Comparison of ENCODE assay signal across 8 mouse cellular contexts in genomic region chr15:103163182-103163919, GRCm38 (mm10). TPM values are rescaled to one million over a fixed set of nuclear protein-coding genes. Genes with fewer than 3 reads are reported as not detected.
DNase-seq lines count a peak whose midpoint lies in the region; ATAC-seq lines count a peak whose summit lies in the region.

No protein-coding gene starts in this region.

- no peaks in the 10 kb centered on the region for H3K9me3 ChIP-seq in heart, embryonic 10.5 days
- H3K9me3 ChIP-seq in kidney, embryonic 15.5 days (replicated peaks): no peaks in the 10 kb centered on the region
- H3K9me3 ChIP-seq in stomach, embryonic 15.5 days: no peaks in the 10 kb centered on the region

- peaks cover 40% of the 10 kb centered on the region for H3K27me3 ChIP-seq in heart, embryonic 10.5 days (ENCODE audit: insufficient read depth, poor library complexity, severe bottlenecking)
- H3K27me3 ChIP-seq in kidney, embryonic 15.5 days: peaks cover 28% of the 10 kb centered on the region
- H3K27me3 ChIP-seq in stomach, embryonic 15.5 days (replicated peaks): peaks cover 14% of the 10 kb centered on the region; the same call in 1 of the 2 replicates

- peak overlapping the region; percentile 86 for H3K27ac ChIP-seq in heart, embryonic 10.5 days
- H3K27ac ChIP-seq in kidney, embryonic 15.5 days: peak overlapping the region; percentile 64
- no peak overlapping the region for H3K27ac ChIP-seq in stomach, embryonic 15.5 days

- H3K4me3 ChIP-seq in heart, embryonic 10.5 days: peak overlapping the region; percentile 82
- H3K4me3 ChIP-seq in kidney, embryonic 15.5 days (replicated peaks): peak overlapping the region; percentile 80
- H3K4me3 ChIP-seq in stomach, embryonic 15.5 days (replicated peaks): peak overlapping the region; percentile 74

- ATAC-seq in erythroblast, adult 5-6 weeks (replicated peaks; ENCODE audit: low FRiP score, poor library complexity, severe bottlenecking): peak; percentile 34; the same call in 1 of the 2 replicates
- ATAC-seq in kidney, embryonic 15.5 days (replicated peaks; ENCODE audit: low FRiP score): peak; percentile 82
- peak; percentile 83 for ATAC-seq in monocyte, adult 5-6 weeks (replicated peaks; ENCODE audit: insufficient number of reproducible peaks, low FRiP score, low TSS enrichment, poor library complexity, severe bottlenecking)
- peak; percentile 75 for ATAC-seq in stomach, embryonic 15.5 days (ENCODE audit: insufficient read depth, low FRiP score, low read depth)

- peak overlapping the region; percentile 60 for H3K9ac ChIP-seq in kidney, embryonic 15.5 days
- peak overlapping the region; percentile 64; the same call in 1 of the 2 replicates for H3K9ac ChIP-seq in stomach, embryonic 15.5 days

- peak; percentile 85 to 86 for DNase-seq in B cell, adult 2 months
- DNase-seq in brain, adult 2 months (ENCODE audit: low read depth, low spot score): peak; percentile 99
- DNase-seq in heart, embryonic 10.5 days (ENCODE audit: low spot score): peak; percentile 99
- peak; percentile 87 for DNase-seq in liver

- H3K4me1 ChIP-seq in heart, embryonic 10.5 days: peaks cover 13% of the 10 kb centered on the region; the same call in 1 of the 2 replicates
- peaks cover 32% of the 10 kb centered on the region for H3K4me1 ChIP-seq in kidney, embryonic 15.5 days
- peaks cover 15% of the 10 kb centered on the region for H3K4me1 ChIP-seq in stomach, embryonic 15.5 days

- WGBS in heart, embryonic 10.5 days: 8% methylated on average over 25 of the region's 25 CpGs
- WGBS in kidney, embryonic 15.5 days: 10% methylated on average over 25 of the region's 25 CpGs
- WGBS in stomach, embryonic 15.5 days: 10% methylated on average over 25 of the region's 25 CpGs

- H3K4me2 ChIP-seq in kidney, embryonic 15.5 days: peak overlapping the region; percentile 61
- H3K4me2 ChIP-seq in stomach, embryonic 15.5 days: peak overlapping the region; percentile 73

- H3K36me3 ChIP-seq in heart, embryonic 10.5 days: no peaks in the 10 kb centered on the region
- no peaks in the 10 kb centered on the region for H3K36me3 ChIP-seq in kidney, embryonic 15.5 days
- H3K36me3 ChIP-seq in stomach, embryonic 15.5 days: no peaks in the 10 kb centered on the region

RNA-seq across cellular contexts. Expression of gene Smug1, which starts 3.5 kb away (rescaled TPM):
- total RNA-seq in erythroblast, adult 5-6 weeks (2015; ENCODE audit: low replicate concordance): 1.5 TPM in 1 of 2 replicates, not detected in the other
- total RNA-seq in erythroblast, adult 5-6 weeks (2017; ENCODE audit: low replicate concordance): 0.70 and 1.0 TPM in 2 replicates
- 16.2 and 19.5 TPM in 2 replicates for polyA plus RNA-seq in heart, embryonic 10.5 days (2016; fragmentation: Nextera tagmentation; extraction: Ambion mirVana)
- polyA plus RNA-seq in kidney, embryonic 15.5 days (2015; fragmentation: Nextera tagmentation; extraction: Ambion mirVana): 17.7 and 18.0 TPM in 2 replicates
- total RNA-seq in monocyte, adult 5-6 weeks (2017): 3.2 to 7.1 TPM (median 5.3 TPM) in 3 replicates
- 18.3 and 21.6 TPM in 2 replicates for polyA plus RNA-seq in stomach, embryonic 15.5 days (2015; fragmentation: Nextera tagmentation; extraction: Ambion mirVana)
